Mouse (Mus musculus) intestine, postnatal 0 days (tissue): ENCODE measurements at regions not wholly inside any gene's neighbourhood (a gene's known extent, or its start where the extent isn't known, plus 50 kb on each side); places are given as distances from the start of the nearest gene placed in this dataset.

Source experiments
- ATAC-seq: fragments of 200-750 bp; cut with Nextera tagmentation; 2 replicates; pipeline ENCODE4 v1.8.0; 2017; ENCODE audit warnings: mild to moderate bottlenecking, moderate TSS enrichment, moderate library complexity
- H3K27ac ChIP-seq: fragments of 300-500 bp; sonication (generic); 2 replicates; pipeline ENCODE4 v1.5.1; 2014; ENCODE audit warnings: mild to moderate bottlenecking, low read depth, low read length, moderate library complexity
- H3K27me3 ChIP-seq: fragments of 300-500 bp; sonication (generic); replicated peaks from 2 replicates; pipeline ENCODE4 v1.6.1; 2014; ENCODE audit warnings: low read length, mixed read lengths; ENCODE audit not compliant: control insufficient read depth, insufficient read depth
- H3K36me3 ChIP-seq: fragments of 300-500 bp; sonication (generic); 2 replicates; pipeline ENCODE4 v1.6.1; 2014; ENCODE audit warnings: mild to moderate bottlenecking, moderate library complexity; ENCODE audit not compliant: control insufficient read depth, insufficient read depth
- H3K4me1 ChIP-seq: fragments of 300-500 bp; sonication (generic); replicated peaks from 2 replicates; pipeline ENCODE4 v1.6.1; 2014; ENCODE audit warnings: antibody characterized with exemption, low read length, mixed read lengths; ENCODE audit not compliant: control insufficient read depth, insufficient read depth
- H3K4me2 ChIP-seq: fragments of 300-500 bp; sonication (generic); replicated peaks from 2 replicates; pipeline ENCODE4 v1.6.1; 2014; ENCODE audit warnings: low read depth, mild to moderate bottlenecking, moderate library complexity
- H3K4me3 ChIP-seq: fragments of 300-500 bp; sonication (generic); 2 replicates; pipeline ENCODE4 v1.5.1; 2014; ENCODE audit warnings: low read depth, low read length
- H3K9ac ChIP-seq: fragments of 300-500 bp; sonication (generic); 2 replicates; pipeline ENCODE4 v1.6.1; 2014; ENCODE audit warnings: mild to moderate bottlenecking, low read depth, low read length
- H3K9me3 ChIP-seq: fragments of 300-500 bp; sonication (generic); 2 replicates; pipeline ENCODE4 v1.6.1; 2016; ENCODE audit warnings: mixed run types; ENCODE audit not compliant: control insufficient read depth
- CTCF ChIP-seq: sonication (generic); IDR thresholded peaks from 2 replicates; pipeline ENCODE4 v1.5.1; 2016; ENCODE audit warnings: low read depth, mild to moderate bottlenecking, control low read depth, antibody characterized with exemption, moderate library complexity
- WGBS: fragments of 180-500 bp; shearing (Covaris S2); extraction: QIAGEN DNeasy Blood & Tissue Kit; methylation state at CpG from one replicate; pipeline ENCODE4 v1.1.7; 2014; 5-methylcytosine and 5-hydroxymethylcytosine counted together

DNA sequence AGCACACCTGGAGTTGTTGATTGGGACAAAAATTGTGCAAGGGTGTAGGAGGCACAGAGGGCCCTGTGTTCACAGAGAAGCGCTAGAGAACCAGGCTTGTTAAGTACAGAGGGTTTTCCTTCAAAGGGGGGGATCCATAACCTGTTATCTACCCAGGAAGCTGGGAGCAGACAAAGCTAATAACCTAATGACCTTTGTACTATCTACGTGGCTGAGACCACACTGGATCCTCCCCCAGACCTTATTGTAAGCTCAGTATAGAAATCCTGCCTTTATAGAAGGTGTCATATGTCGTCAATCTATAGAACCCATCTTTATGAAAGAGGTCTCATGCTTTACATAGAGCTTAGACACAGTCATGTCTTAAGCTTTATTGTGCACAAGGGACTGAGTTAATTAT, 95.9 kb upstream of the Spin1 start:
- no peak overlapping the region for H3K4me2 ChIP-seq
- no peak for TF ChIP-seq CTCF
- no peaks in the 10 kb centered on the region for H3K9me3 ChIP-seq
- H3K4me1 ChIP-seq: no peaks in the 10 kb centered on the region
- peak; percentile 49; the same call in 1 of the 2 replicates for ATAC-seq
- H3K36me3 ChIP-seq: no peaks in the 10 kb centered on the region
- no peaks in the 10 kb centered on the region for H3K27me3 ChIP-seq
- WGBS: 37% methylated on average over 3 of the region's 3 CpGs
- H3K9ac ChIP-seq: no peak overlapping the region
- H3K4me3 ChIP-seq: no peak overlapping the region
- H3K27ac ChIP-seq: no peak overlapping the region

DNA sequence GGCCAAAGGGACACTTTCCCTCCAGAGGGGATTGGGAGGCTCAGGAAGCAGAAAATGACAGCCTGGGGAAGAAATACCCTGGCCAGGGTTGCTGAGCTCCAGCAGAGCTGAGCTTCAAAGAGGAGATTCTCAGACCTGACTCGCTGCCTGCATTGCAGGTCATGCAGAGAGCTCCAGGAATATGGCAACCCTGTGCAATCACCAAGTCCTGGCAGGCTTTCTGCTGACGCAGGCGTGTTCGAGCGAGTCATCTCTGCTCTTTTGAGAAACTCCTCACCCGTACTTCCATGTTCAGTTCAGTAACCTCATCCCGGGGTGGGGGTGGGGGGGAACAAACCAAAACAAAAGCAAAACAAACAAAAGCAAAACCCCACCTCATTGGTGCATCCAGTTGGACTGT, 89.9 kb upstream of the Spin1 start:
- no peak for ATAC-seq
- Histone ChIP-seq H3K36me3 (no peaks in the 10 kb centered on the region), H3K4me1 (no peaks in the 10 kb centered on the region), H3K9me3 (no peaks in the 10 kb centered on the region), H3K27ac (no peak overlapping the region), H3K4me3 (no peak overlapping the region), H3K9ac (no peak overlapping the region), H3K4me2 (no peak overlapping the region), H3K27me3 (no peaks in the 10 kb centered on the region)
- no peak for TF ChIP-seq CTCF
- 85% methylated on average over 7 of the region's 7 CpGs for WGBS

DNA sequence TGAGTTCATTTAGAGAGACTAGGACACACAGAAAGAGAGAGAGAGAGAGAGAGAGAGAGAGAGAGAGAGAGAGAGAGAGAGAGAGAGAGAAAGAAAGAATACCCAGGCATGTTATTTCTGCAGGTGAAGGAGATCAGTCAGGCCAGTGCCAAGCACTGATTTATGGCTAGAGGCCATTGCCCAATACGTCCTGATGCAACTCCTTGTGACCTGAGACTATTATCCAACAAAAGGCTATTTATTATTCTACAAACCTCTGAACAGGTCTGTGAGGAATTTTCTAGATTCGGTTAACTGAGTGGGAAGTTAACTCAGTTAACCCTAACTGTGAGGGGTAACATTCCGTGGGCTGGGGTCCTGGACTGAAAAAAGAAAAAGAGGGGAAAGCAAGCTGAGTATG, 84.5 kb upstream of the Spin1 start:
- Histone ChIP-seq H3K27ac (no peak overlapping the region), H3K9me3 (no peaks in the 10 kb centered on the region), H3K36me3 (no peaks in the 10 kb centered on the region), H3K9ac (no peak overlapping the region), H3K4me2 (no peak overlapping the region), H3K4me3 (no peak overlapping the region), H3K27me3 (no peaks in the 10 kb centered on the region), H3K4me1 (no peaks in the 10 kb centered on the region)
- TF ChIP-seq CTCF: no peak
- no peak for ATAC-seq
- 64% methylated on average over 3 of the region's 3 CpGs for WGBS

DNA sequence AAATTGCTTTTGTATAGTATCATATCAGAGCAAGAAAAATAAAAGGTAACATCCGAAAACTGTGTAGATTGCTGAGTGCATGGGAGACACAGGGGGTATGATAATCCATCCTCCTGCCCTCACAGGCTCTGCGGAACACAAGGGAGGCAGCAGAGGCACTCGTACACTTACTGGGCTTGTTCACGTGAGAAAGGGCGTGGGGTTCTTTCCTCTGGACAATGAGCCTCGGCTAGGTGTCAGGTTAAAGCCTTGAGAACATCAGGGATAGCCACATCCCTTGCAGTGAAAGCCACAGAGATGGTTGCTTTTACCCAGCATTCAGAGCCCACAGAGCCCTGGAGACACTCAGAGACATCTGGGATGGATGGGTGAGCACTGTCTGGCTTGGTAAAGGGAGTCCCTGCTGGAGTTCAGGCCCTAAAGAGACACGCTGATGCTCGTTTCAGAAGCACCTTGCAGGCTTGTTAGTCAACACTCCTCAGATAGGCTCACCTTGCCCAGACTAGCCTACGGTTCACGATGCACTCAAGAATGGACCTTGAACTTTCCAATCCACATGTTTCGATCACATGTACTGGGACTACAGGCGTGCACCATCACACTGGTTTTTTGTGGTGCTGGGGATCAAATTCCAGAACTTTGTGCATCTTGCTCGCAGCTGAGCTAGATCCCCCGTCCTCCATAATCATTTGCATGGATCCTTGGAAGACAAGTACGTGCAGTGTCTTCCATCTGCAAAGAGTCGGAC, 83.5 kb upstream of the Spin1 start:
- Histone ChIP-seq H3K9me3 (no peaks in the 10 kb centered on the region), H3K4me1 (no peaks in the 10 kb centered on the region), H3K9ac (no peak overlapping the region), H3K36me3 (no peaks in the 10 kb centered on the region), H3K4me2 (no peak overlapping the region), H3K4me3 (no peak overlapping the region), H3K27me3 (no peaks in the 10 kb centered on the region), H3K27ac (no peak overlapping the region)
- WGBS: 71% methylated on average over 16 of the region's 16 CpGs
- peak; percentile 72 for ATAC-seq
- TF ChIP-seq CTCF: no peak

DNA sequence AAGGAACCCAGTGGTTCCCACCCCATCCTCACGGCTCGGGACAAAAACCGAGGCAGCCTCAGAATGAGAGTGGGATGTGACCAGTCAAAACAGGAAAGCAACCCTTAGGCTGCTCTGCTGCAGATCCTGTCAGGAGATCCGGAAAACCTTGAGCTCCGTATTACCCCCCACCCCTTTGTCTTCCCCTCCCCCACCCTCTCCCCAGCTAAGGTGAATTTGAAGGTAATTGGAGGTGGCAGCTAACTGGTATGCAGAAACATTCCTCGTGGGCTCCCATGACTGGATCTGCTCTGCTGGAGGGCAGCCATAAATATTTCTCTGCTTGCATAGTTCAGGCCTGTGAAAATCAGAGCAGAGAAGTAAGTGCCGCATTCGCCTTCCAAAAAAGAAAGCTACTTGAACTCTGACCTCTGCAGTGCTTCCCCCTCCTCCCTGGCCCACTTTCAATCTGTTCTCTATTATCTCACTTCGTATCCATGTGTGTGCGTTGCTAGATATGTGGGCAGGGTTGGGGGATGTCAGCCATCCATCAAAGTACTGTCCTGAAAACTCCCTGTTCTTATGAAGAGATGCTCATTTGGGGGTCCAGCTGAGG, 82.9 kb upstream of the Spin1 start:
- Histone ChIP-seq H3K27me3 (no peaks in the 10 kb centered on the region), H3K4me2 (no peak overlapping the region), H3K9ac (no peak overlapping the region), H3K27ac (no peak overlapping the region), H3K36me3 (no peaks in the 10 kb centered on the region), H3K4me1 (no peaks in the 10 kb centered on the region), H3K4me3 (no peak overlapping the region), H3K9me3 (no peaks in the 10 kb centered on the region)
- TF ChIP-seq CTCF: no peak
- WGBS: 27% methylated on average over 10 of the region's 10 CpGs
- no peak for ATAC-seq

DNA sequence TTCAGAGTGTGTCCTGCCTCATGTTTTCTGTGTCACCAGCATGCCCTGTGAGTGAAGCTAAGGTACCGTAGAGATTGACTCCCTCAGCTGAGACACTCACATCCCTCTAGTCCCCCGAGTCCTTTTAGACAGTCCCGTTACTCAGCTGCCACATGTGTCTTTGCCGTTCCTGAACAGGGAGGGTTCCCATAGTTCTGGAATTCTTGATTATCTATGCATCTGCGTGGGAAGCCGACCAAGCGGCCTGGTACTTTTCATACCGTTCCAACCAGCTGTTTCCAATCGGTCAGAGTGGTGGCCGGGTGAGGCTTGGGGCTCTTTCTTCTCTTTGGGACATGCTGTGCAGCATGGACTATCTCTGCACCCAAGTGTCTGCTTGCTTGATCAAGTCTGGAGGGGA, 82.3 kb upstream of the Spin1 start:
- no peak overlapping the region for H3K4me3 ChIP-seq
- no peaks in the 10 kb centered on the region for H3K9me3 ChIP-seq
- no peak overlapping the region for H3K9ac ChIP-seq
- no peaks in the 10 kb centered on the region for H3K36me3 ChIP-seq
- H3K27me3 ChIP-seq: no peaks in the 10 kb centered on the region
- no peak overlapping the region for H3K27ac ChIP-seq
- WGBS: 65% methylated on average over 10 of the region's 10 CpGs
- no peak for ATAC-seq
- no peak for TF ChIP-seq CTCF
- H3K4me2 ChIP-seq: no peak overlapping the region
- H3K4me1 ChIP-seq: no peaks in the 10 kb centered on the region
